Mouse (Mus musculus): ENCODE measurements around the gene Ccdc183. TPM values are rescaled to one million over a fixed set of nuclear protein-coding genes. Genes with fewer than 3 reads are reported as not detected.

The Ccdc183 gene
- total and polyA plus RNA-seq, 2 experiments from 2014 or later, result 0.36 TPM; not detected in 1

- peak within 1 kb of the TSS; percentile 66 for H3K4me3 ChIP-seq (ENCODE audit: low read depth, low read length)
- ATAC-seq, result peak; percentile 96
- H3K36me3 ChIP-seq (ENCODE audit: insufficient read depth), result no peaks in the 10 kb centered on the region
- no peaks in the 10 kb centered on the region for H3K9me3 ChIP-seq (ENCODE audit: low read length)
- no peak for TF ChIP-seq CTCF (IDR thresholded peaks at IDR 0.05; ENCODE audit: low read depth)
- DNase-seq, result peak; percentile 97
- H3K4me2 ChIP-seq (ENCODE audit: low read depth), result peak within 1 kb of the TSS; percentile 59
- 1% methylated on average over 80 of the region's 80 CpGs for WGBS
- no peaks in the 10 kb centered on the region for H3K27me3 ChIP-seq (ENCODE audit: insufficient read depth, low read length)
- peak within 1 kb of the TSS; percentile 91 for H3K27ac ChIP-seq (ENCODE audit: low read depth, low read length)
- H3K9ac ChIP-seq, result peak within 1 kb of the TSS; percentile 69
- H3K4me1 ChIP-seq (ENCODE audit: insufficient read depth), result peaks cover 16% of the 10 kb centered on the region; the same call in 1 of the 2 replicates
Measured at GRCm38 (mm10) chr2:25607761-25608622, 9.5 kb downstream of the Ccdc183 start, which contains the start of gene Rabl6. Gene Rabl6 (minus strand): TSS chr2:25608521.

- Histone ChIP-seq H3K27ac (ENCODE audit: low read depth, low read length) (no peak overlapping the region), H3K36me3 (ENCODE audit: insufficient read depth) (peaks cover 52% of the 10 kb centered on the region), H3K27me3 (ENCODE audit: insufficient read depth, low read length) (no peaks in the 10 kb centered on the region), H3K4me1 (ENCODE audit: insufficient read depth) (peaks cover 6% of the 10 kb centered on the region; the same call in 1 of the 2 replicates), H3K4me2 (ENCODE audit: low read depth) (no peak overlapping the region), H3K9ac (no peak overlapping the region), H3K4me3 (ENCODE audit: low read depth, low read length) (no peak overlapping the region), H3K9me3 (ENCODE audit: low read length) (no peaks in the 10 kb centered on the region)
- ATAC-seq (no peak), DNase-seq (no peak)
- 92% methylated on average over 5 of the region's 5 CpGs for WGBS
- TF ChIP-seq CTCF (IDR thresholded peaks at IDR 0.05; ENCODE audit: low read depth), result no peak
Measured at GRCm38 (mm10) chr2:25602526-25602925, 15.0 kb downstream of the Ccdc183 start.

- 72% methylated on average over 2 of the region's 2 CpGs for WGBS
- no peak for DNase-seq
- Histone ChIP-seq H3K27me3 (ENCODE audit: insufficient read depth, low read length) (no peaks in the 10 kb centered on the region), H3K4me2 (ENCODE audit: low read depth) (no peak overlapping the region), H3K9ac (no peak overlapping the region), H3K4me3 (ENCODE audit: low read depth, low read length) (no peak overlapping the region), H3K9me3 (ENCODE audit: low read length) (no peaks in the 10 kb centered on the region), H3K36me3 (ENCODE audit: insufficient read depth) (peaks cover 76% of the 10 kb centered on the region), H3K27ac (ENCODE audit: low read depth, low read length) (no peak overlapping the region), H3K4me1 (ENCODE audit: insufficient read depth) (no peaks in the 10 kb centered on the region)
- no peak for TF ChIP-seq CTCF (IDR thresholded peaks at IDR 0.05; ENCODE audit: low read depth)
- ATAC-seq, result no peak
Measured at GRCm38 (mm10) chr2:25600037-25600436, 17.4 kb downstream of the Ccdc183 start.

- Histone ChIP-seq H3K4me1 (ENCODE audit: insufficient read depth) (no peaks in the 10 kb centered on the region), H3K36me3 (ENCODE audit: insufficient read depth) (peaks cover 83% of the 10 kb centered on the region), H3K27ac (ENCODE audit: low read depth, low read length) (no peak overlapping the region), H3K4me2 (ENCODE audit: low read depth) (no peak overlapping the region), H3K4me3 (ENCODE audit: low read depth, low read length) (no peak overlapping the region), H3K9ac (no peak overlapping the region), H3K27me3 (ENCODE audit: insufficient read depth, low read length) (no peaks in the 10 kb centered on the region), H3K9me3 (ENCODE audit: low read length) (no peaks in the 10 kb centered on the region)
- DNase-seq (no peak), ATAC-seq (no peak)
- WGBS, result 97% methylated on average over 1 of the region's 1 CpGs
- no peak for TF ChIP-seq CTCF (IDR thresholded peaks at IDR 0.05; ENCODE audit: low read depth)
Measured at GRCm38 (mm10) chr2:25598749-25599148, 18.7 kb downstream of the Ccdc183 start.

GRCm38 (mm10) chr2:25596765-25597510, 20.5 kb downstream of the Ccdc183 start:
- Histone ChIP-seq H3K27ac (ENCODE audit: low read depth, low read length) (no peak overlapping the region), H3K27me3 (ENCODE audit: insufficient read depth, low read length) (no peaks in the 10 kb centered on the region), H3K4me1 (ENCODE audit: insufficient read depth) (no peaks in the 10 kb centered on the region), H3K36me3 (ENCODE audit: insufficient read depth) (peaks cover 90% of the 10 kb centered on the region), H3K4me3 (ENCODE audit: low read depth, low read length) (no peak overlapping the region), H3K4me2 (ENCODE audit: low read depth) (no peak overlapping the region), H3K9me3 (ENCODE audit: low read length) (no peaks in the 10 kb centered on the region), H3K9ac (no peak overlapping the region)
- DNase-seq (no peak), ATAC-seq (no peak)
- WGBS, result 97% methylated on average over 5 of the region's 5 CpGs
- TF ChIP-seq CTCF (IDR thresholded peaks at IDR 0.05; ENCODE audit: low read depth), result no peak

- WGBS, result 85% methylated on average over 2 of the region's 2 CpGs
- DNase-seq, result no peak
- no peak for ATAC-seq
- Histone ChIP-seq H3K27me3 (ENCODE audit: insufficient read depth, low read length) (no peaks in the 10 kb centered on the region), H3K4me2 (ENCODE audit: low read depth) (no peak overlapping the region), H3K4me1 (ENCODE audit: insufficient read depth) (no peaks in the 10 kb centered on the region), H3K9me3 (ENCODE audit: low read length) (no peaks in the 10 kb centered on the region), H3K27ac (ENCODE audit: low read depth, low read length) (no peak overlapping the region), H3K36me3 (ENCODE audit: insufficient read depth) (peaks cover 71% of the 10 kb centered on the region), H3K4me3 (ENCODE audit: low read depth, low read length) (no peak overlapping the region), H3K9ac (no peak overlapping the region)
- peak; percentile 43 for TF ChIP-seq CTCF (IDR thresholded peaks at IDR 0.05; ENCODE audit: low read depth)
Measured at GRCm38 (mm10) chr2:25591863-25592262, 25.6 kb downstream of the Ccdc183 start.

Measured in forebrain, postnatal 0 days (tissue).